Mouse (Mus musculus) ZHBTc4 (cell line): ENCODE measurements around the gene Gm7073.

Experiments
- DNase-seq: peaks from one replicate; pipeline ENCODE4 v3.0.0-alpha.2; 2011; ENCODE audit warnings: low read depth, low spot score

Gm7073 gene

GRCm38 (mm10) chrX:60539149-60539548 is at the start of gene Gm7073:
TSS of gene Gm7073 (minus strand) at chrX:60539249.
- DNase-seq = no peak

- DNase-seq = no peak
Observed at GRCm38 (mm10) chrX:60570539-60570938, 31.5 kb upstream of the Gm7073 start.

GRCm38 (mm10) chrX:60569047-60569446 is 30.0 kb upstream of the Gm7073 start:
- no peak for DNase-seq

- no peak for DNase-seq
Observed at GRCm38 (mm10) chrX:60555242-60555641, 16.2 kb upstream of the Gm7073 start.

- DNase-seq = peak; percentile 57
Observed at GRCm38 (mm10) chrX:60547444-60548304, 8.6 kb upstream of the Gm7073 start.

DNA sequence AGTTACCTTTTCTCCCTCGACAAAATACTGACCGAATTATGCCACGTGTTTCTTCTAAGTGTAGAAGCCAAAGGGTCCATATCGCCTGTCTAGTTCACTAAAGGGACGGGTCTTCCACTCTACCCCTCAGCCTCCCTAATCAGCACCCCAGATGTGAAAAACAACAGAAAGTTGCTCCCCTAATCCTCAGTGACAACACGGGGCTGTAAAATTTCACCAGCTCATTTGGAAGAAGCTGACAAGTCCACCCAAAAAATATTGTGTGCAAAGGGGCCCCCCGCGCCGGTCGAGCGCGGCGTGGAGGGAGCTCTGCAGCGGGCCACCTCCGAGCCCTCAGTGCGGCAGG is 8.0 kb upstream of the Gm7073 start:
- no peak for DNase-seq

- no peak for DNase-seq
Observed at GRCm38 (mm10) chrX:60545906-60546305, 6.9 kb upstream of the Gm7073 start.

GRCm38 (mm10) chrX:60545444-60545843 is 6.4 kb upstream of the Gm7073 start:
- no peak for DNase-seq

DNA sequence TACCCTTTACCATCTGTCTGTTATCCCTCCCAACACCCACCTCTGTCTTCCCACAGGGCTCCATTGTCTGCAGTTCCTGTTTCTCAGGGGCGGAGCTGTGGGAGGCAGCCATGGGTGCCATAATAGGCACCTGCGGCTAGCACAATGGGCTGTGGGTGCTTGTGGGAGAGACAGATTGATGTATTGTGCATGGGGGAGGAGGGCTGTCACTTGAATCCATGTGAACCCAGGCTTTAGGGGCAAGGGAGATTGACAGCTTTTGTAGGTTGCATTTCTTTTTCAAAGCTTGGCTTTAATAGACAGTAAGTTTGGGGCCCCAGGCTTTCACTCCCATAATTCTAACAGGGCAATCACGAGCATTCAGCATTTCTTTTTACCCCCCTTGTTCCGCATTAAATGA is 5.0 kb upstream of the Gm7073 start:
- peak; percentile 4 for DNase-seq

- DNase-seq = no peak
Observed at GRCm38 (mm10) chrX:60542901-60543300, 3.9 kb upstream of the Gm7073 start.

GRCm38 (mm10) chrX:60503995-60504394 is 35.1 kb downstream of the Gm7073 start:
- peak; percentile 44 for DNase-seq

GRCm38 (mm10) chrX:60497750-60498149 is 41.3 kb downstream of the Gm7073 start:
- no peak for DNase-seq

- no peak for DNase-seq
Observed at GRCm38 (mm10) chrX:60495308-60495707, 43.7 kb downstream of the Gm7073 start.

- peak; percentile 38 for DNase-seq
Observed at GRCm38 (mm10) chrX:60463786-60464185, 75.3 kb downstream of the Gm7073 start.

DNA sequence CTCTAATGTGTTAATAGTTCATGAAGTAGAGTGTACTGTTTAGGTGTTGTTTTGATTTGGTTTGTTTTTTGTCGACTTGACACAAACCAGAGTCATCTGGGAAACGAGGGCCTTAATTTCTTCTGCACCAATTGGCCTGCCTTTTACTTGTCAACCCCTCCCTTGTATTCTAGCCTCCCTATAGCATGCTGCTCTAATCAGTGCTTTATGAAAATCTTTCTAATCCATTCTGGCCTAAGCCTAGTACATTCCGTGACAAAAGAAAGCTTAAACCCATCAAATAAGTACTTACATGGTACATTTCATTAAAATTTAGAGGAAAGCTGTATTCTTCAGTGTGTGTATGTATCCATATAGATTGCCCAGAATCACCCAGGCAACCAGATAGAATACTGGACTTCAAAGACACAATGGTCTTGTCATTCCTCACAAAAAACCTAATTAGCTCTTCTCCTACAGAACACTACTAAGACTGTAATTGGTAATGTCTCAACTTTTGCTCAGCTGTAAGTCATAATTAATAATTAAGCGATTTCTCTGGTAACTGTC is 124.4 kb downstream of the Gm7073 start:
- DNase-seq = no peak

DNA sequence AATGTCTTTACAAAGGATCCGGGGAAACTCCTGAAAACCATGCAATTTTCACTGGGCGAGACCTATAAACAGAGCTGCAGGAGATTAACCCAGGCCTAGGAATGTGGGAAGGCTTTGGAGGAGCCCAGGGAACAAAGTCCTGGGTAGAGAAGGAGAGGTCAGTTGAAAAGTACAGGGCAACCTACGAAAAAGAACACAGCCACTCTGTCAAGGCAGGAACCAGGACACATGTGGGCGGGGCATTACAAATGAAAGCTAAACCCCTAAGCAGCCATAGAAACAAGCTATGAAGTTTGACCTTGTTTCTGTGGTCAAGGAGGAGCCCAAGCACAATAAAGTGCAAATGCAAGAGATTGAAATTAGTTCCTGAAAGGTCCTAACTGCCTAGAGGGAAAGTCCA is 133.4 kb downstream of the Gm7073 start:
- peak; percentile 41 for DNase-seq

- DNase-seq = peak; percentile 90
Observed at GRCm38 (mm10) chrX:60404668-60405044, 134.4 kb downstream of the Gm7073 start.

DNA sequence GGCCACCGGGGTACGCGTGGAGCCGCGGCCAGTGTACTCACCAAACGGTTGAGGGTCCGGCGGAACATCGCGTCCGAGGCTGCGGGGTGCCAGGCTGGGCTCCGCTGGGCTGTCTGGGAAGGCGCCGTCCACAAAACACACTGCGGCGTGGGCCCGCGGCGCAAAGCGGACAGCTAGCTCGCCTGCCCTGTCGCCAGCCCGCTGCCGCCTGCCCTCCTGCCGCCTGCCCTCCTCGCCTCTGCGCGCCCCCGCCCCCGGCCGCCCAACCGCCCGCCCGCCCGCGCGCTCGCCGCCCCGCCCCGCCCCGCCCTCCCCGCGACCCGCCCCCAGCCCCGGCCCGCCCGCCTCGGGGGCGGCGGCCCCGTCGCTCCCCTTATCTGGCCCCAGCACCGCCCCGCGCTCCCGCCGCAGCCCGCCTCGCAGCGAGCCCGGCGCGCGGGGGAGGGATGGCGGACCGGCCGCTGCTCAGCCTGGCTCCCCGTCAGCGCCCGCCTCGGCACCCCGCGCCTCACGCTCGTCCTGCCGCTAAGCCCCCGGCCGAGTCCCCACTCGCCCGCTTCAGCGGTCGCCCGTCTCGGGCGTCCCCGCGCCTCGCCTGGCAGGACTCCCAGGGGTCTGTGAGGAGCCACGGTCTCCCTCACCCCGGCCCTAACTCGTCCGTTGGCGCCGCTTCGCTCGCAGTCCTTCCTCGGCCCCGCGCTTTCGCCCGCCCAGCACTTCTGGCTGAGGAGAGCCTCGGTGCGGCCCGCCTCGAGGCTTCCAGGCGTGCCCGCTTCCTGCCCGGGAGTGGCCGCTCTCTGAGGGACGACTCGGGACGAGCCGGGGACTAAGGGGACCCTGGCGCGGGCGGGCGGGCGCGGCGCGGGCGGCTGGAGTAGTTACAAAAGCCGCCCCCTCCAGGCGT is 135.0 kb downstream of the Gm7073 start:
- DNase-seq = peak; percentile 69

GRCm38 (mm10) chrX:60403062-60403763 is 135.8 kb downstream of the Gm7073 start:
- peak; percentile 68 for DNase-seq

- DNase-seq = no peak
Observed at GRCm38 (mm10) chrX:60394292-60394691, 144.8 kb downstream of the Gm7073 start.

- no peak for DNase-seq
Observed at GRCm38 (mm10) chrX:60386852-60387251, 152.2 kb downstream of the Gm7073 start.
